Mouse (Mus musculus) layer of hippocampus, postnatal 14 days (tissue): ENCODE data around the gene Phpt1. TPM values are rescaled to one million over a fixed set of nuclear protein-coding genes. Genes with fewer than 3 reads are reported as not detected.

Experiments
- DNase-seq, 2 experiments: peaks; one replicate each; pipeline ENCODE4 v3.0.0; 2021 to 2022; ENCODE audit warnings: low spot score in 2 of 2, mixed read lengths in 1 of 2
- total RNA-seq, 2 experiments: library from RNA; stranded (reverse); gene quantifications; 2 replicates each; pipeline ENCODE4 v1.2.3; 2021

Phpt1 gene
- total RNA-seq, 2 experiments from 2014 or later = 81.2 to 83.8 TPM

DNA sequence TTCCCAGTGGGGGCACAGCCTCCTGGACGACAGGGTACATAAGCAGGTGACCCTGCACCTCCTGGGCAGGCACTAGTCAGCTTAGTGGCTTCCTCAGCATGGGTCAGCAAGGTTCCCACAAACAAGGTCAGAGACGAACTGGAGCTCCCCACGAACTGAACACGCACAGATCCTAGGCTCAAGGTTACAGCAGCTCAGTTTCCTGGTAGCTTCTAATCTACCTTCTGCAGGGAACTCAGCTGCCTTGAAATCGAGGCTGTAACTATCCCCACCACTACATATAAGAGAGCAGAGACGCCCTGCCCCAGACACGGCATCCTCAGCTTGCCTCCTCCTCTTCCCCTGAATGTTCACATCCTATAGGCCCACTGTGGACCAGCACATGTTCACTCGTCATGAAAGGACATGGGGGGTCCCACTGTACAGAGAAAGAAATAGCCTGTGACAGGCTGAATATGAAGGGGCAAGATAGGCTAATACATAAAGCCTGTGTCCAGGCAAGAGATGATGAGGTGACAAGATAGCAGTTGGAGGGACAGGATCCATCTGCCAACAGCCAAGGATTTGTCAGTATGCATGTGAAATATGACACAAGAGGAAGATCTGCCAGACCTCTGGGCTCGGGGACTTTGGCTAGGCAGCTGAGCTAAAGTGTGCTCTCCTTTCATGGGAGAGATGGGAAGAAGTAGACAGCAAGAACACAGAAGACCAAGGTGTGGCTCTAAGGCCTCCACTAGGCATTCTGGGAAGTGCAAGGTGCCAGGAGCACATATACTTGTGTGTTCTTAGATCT is 48.3 kb downstream of the Phpt1 start:
- DNase-seq = no peak

Other genes starting within 250 kb of the Phpt1 start
- gene Man1b1, start 242.9 kb downstream of the Phpt1 start, total RNA-seq = 10 to 100 TPM; 49.0 to 59.9 TPM
- gene Dpp7, start 218.9 kb downstream of the Phpt1 start, total RNA-seq = 10 to 100 TPM; 24.7 to 29.4 TPM
- 10 to 100 TPM in 1 of 2 experiments, 1 to 10 TPM in 1; 9.2 to 11.8 TPM for gene Uap1l1, start 209.5 kb downstream of the Phpt1 start, total RNA-seq
- 10 to 100 TPM; 11.9 to 15.3 TPM for gene Sapcd2, start 202.9 kb downstream of the Phpt1 start, total RNA-seq
- 10 to 100 TPM; 22.3 to 23.4 TPM for gene Entpd2, start 179.3 kb downstream of the Phpt1 start, total RNA-seq
- 100 to 1,000 TPM; 402 to 418 TPM for gene Npdc1, start 175.9 kb downstream of the Phpt1 start, total RNA-seq
- gene Fut7, start 152.0 kb downstream of the Phpt1 start, total RNA-seq = under 1 TPM; 0.31 to 0.81 TPM
- gene Abca2, start 146.5 kb downstream of the Phpt1 start, total RNA-seq = 100 to 1,000 TPM; 140 to 141 TPM
- under 1 TPM in 1 of 2 experiments, not detected in 1; 0.58 TPM for gene Clic3, start 118.4 kb downstream of the Phpt1 start, total RNA-seq
- 10 to 100 TPM; 52.1 to 57.7 TPM for gene Paxx, start 114.1 kb downstream of the Phpt1 start, total RNA-seq
- gene Ptgds, start 105.2 kb downstream of the Phpt1 start, total RNA-seq = 100 to 1,000 TPM; 234 to 420 TPM
- not detected for gene Lcn12, start 81.3 kb downstream of the Phpt1 start, total RNA-seq
- gene Fbxw5, start 74.5 kb downstream of the Phpt1 start, total RNA-seq = 100 to 1,000 TPM; 130 to 134 TPM
- 1 to 10 TPM; 1.5 to 1.7 TPM for gene C8g, start 73.5 kb downstream of the Phpt1 start, total RNA-seq
- 10 to 100 TPM in 1 of 2 experiments, 1 to 10 TPM in 1; 9.8 to 11.1 TPM for gene Traf2, start 28.3 kb downstream of the Phpt1 start, total RNA-seq
- gene Edf1, start 17.4 kb downstream of the Phpt1 start, total RNA-seq = 100 to 1,000 TPM; 214 to 226 TPM
- 1 to 10 TPM; 1.7 to 2.6 TPM for gene Mamdc4, start 379 bp downstream of the Phpt1 start, total RNA-seq
- 100 to 1,000 TPM in 1 of 2 experiments, 10 to 100 TPM in 1; 99.8 to 103 TPM for gene Ajm1, start 6.5 kb upstream of the Phpt1 start, total RNA-seq
- 100 to 1,000 TPM; 105 to 107 TPM for gene Rabl6, start 33.3 kb upstream of the Phpt1 start, total RNA-seq
- not detected for gene Ccdc183, start 42.5 kb upstream of the Phpt1 start, total RNA-seq
- 10 to 100 TPM; 25.0 TPM for gene Tmem141, start 46.8 kb upstream of the Phpt1 start, total RNA-seq
- 1 to 10 TPM; 1.0 to 1.4 TPM for gene Fcna, start 52.8 kb upstream of the Phpt1 start, total RNA-seq
- not detected for gene Lcn8, start 77.9 kb upstream of the Phpt1 start, total RNA-seq
- not detected for gene Lcn5, start 82.7 kb upstream of the Phpt1 start, total RNA-seq
- gene Lcn6, start 101.6 kb upstream of the Phpt1 start, total RNA-seq = not detected
- not detected for gene Lcn10, start 107.5 kb upstream of the Phpt1 start, total RNA-seq
- gene Obp2a, start 124.8 kb upstream of the Phpt1 start, total RNA-seq = not detected
- 10 to 100 TPM; 80.9 to 82.5 TPM for gene Bmyc, start 131.5 kb upstream of the Phpt1 start, total RNA-seq
- gene Obp2b, start 161.8 kb upstream of the Phpt1 start, total RNA-seq = not detected
- not detected for gene Lcn3, start 190.3 kb upstream of the Phpt1 start, total RNA-seq
- not detected for gene Lcn11, start 201.8 kb upstream of the Phpt1 start, total RNA-seq
- gene Gm13539, start 207.0 kb upstream of the Phpt1 start, total RNA-seq = not detected
- not detected for gene Glt6d1, start 240.6 kb upstream of the Phpt1 start, total RNA-seq
- gene Lcn9, start 247.9 kb upstream of the Phpt1 start, total RNA-seq = not detected